Mouse (Mus musculus): ENCODE measurements around the gene Gm2030.
"Not testable (repeated sequence)": the region's sequence is repeated elsewhere in the genome, so short reads cannot be mapped to it uniquely, and the experiment has no call there.

Gene Gm2030

DNA sequence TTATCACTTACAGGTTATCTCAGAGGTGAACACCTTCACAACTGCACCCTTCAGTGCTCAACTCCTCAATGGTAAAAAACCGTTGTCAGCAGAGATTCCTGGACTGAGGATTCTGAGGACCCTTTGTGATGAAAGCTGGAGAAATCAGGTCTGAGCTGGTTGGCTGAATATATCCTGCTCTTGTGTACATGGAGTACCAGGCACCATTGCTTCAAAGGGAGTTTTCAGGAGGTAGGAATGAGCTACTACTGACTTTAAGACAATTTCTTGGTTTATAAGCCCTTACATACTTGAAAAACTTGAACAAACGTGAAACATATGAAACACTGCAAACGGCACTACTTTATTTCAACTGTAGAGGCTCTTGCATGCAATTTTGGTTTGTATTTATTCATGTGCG is at the start of gene Gm2030:
TSS of gene Gm2030 (minus strand) at position 101 of the 400 bp plus-strand sequence.
- not testable (repeated sequence) for DNase-seq

All from thymus, postnatal 25 days (tissue).